Mouse (Mus musculus) cerebellum, postnatal 10 days (tissue): ENCODE measurements around the gene Gpr22.

ENCODE experiments used
- DNase-seq, 2 experiments: peaks; one replicate each; pipeline ENCODE4 v3.0.0; 2021; ENCODE audit warnings: mixed read lengths in 2 of 2

Gene Gpr22

GRCm38 (mm10) chr12:31665999-31666398 lies 47.7 kb downstream of the Gpr22 start:
- DNase-seq = no peak
